Mouse (Mus musculus) B cell, adult 2 months (primary cell): ENCODE data around the gene Krtap19-9b.

ENCODE experiments used
- DNase-seq, 2 experiments: peaks; one replicate each; pipeline ENCODE4 v3.0.0; 2022

Gene Krtap19-9b

GRCm38 (mm10) chr16:88932165-88932564, at the start of gene Krtap19-9b:
Krtap19-9b (minus strand) TSS chr16:88932265.
- no peak for DNase-seq

- no peak for DNase-seq
Observed at GRCm38 (mm10) chr16:88962773-88963172, 30.7 kb upstream of the Krtap19-9b start, which contains the start of gene Krtap16-3. Krtap16-3 (minus strand) TSS chr16:88962873.

- no peak for DNase-seq
Observed at GRCm38 (mm10) chr16:88941106-88941505, 9.0 kb upstream of the Krtap19-9b start.

- no peak for DNase-seq
Observed at GRCm38 (mm10) chr16:88938252-88938651, 6.2 kb upstream of the Krtap19-9b start.

GRCm38 (mm10) chr16:88896357-88896756, 35.7 kb downstream of the Krtap19-9b start, which contains the start of gene Krtap19-5:
Krtap19-5 (minus strand) TSS chr16:88896457.
- no peak for DNase-seq

GRCm38 (mm10) chr16:88886870-88887269, 45.2 kb downstream of the Krtap19-9b start:
- DNase-seq: no peak

- no peak for DNase-seq
Observed at GRCm38 (mm10) chr16:88884989-88885388, 47.1 kb downstream of the Krtap19-9b start, which contains the start of gene Krtap19-4. Krtap19-4 (minus strand) TSS chr16:88885089.
